Mouse (Mus musculus): ENCODE data around the gene Adarb1.

DNA sequence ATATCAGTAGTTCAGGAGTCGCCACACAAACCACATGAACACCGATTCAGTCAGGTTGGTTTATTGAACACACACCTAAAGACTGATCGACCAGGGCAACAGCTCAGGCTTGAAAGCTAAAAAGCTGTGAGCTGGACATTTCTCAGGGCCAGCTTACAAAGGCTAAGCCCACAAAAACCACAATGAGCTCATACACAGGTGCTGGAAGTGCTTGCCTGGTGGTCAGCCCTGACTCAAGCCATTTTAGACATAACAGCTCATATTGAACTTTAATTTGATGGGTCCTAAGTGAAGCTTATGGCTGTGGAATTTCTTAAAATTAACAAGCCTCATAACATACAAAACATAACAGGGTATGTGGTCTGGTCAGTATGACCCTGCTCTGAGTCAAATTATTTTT is 2.1 kb upstream of the Adarb1 start:
- no peak for TF ChIP-seq CTCF (IDR thresholded peaks at IDR 0.05; ENCODE audit: borderline replicate concordance, control insufficient read depth, extremely low read depth, insufficient read depth, low read length, poor library complexity)
- no peak for TF ChIP-seq POLR2A (IDR thresholded peaks at IDR 0.05; ENCODE audit: control insufficient read depth, extremely low read depth, insufficient read depth, low read length, poor library complexity)
